Mouse (Mus musculus): Measurements from ENCODE around the gene Lamp1. TPM values are rescaled to one million over a fixed set of nuclear protein-coding genes. Genes with fewer than 3 reads are reported as not detected.

The Lamp1 gene
- polyA plus RNA-seq, 1 experiment from 2014 or later = 295 TPM

- 84% methylated on average over 3 of the region's 3 CpGs for WGBS
- peak; percentile 51; the same call in 1 of the 2 replicates for ATAC-seq (ENCODE audit: insufficient read depth, low FRiP score, low read depth)
- no peak overlapping the region for H3K4me3 ChIP-seq (replicated peaks)
Measured at GRCm38 (mm10) chr8:13202806-13203205, 43.8 kb downstream of the Lamp1 start.

GRCm38 (mm10) chr8:13203472-13203871 is 44.5 kb downstream of the Lamp1 start:
- peaks cover 14% of the 10 kb centered on the region; the same call in 1 of the 2 replicates for H3K4me1 ChIP-seq
- ATAC-seq (ENCODE audit: insufficient read depth, low FRiP score, low read depth) = no peak
- WGBS = 75% methylated on average over 1 of the region's 1 CpGs
- peaks cover 19% of the 10 kb centered on the region; the same call in 1 of the 2 replicates for H3K27me3 ChIP-seq (replicated peaks)
- no peak overlapping the region for H3K4me2 ChIP-seq
- H3K27ac ChIP-seq = no peak overlapping the region
- no peaks in the 10 kb centered on the region for H3K9me3 ChIP-seq
- H3K4me3 ChIP-seq (replicated peaks) = no peak overlapping the region
- H3K9ac ChIP-seq = no peak overlapping the region
- H3K36me3 ChIP-seq = no peaks in the 10 kb centered on the region

More at GRCm38 (mm10) chr8:13202806-13203205, 43.8 kb downstream of the Lamp1 start:
- Histone ChIP-seq H3K27ac (no peak overlapping the region), H3K27me3 (replicated peaks) (peaks cover 19% of the 10 kb centered on the region; the same call in 1 of the 2 replicates), H3K9ac (no peak overlapping the region), H3K9me3 (no peaks in the 10 kb centered on the region), H3K4me2 (no peak overlapping the region), H3K4me1 (peaks cover 14% of the 10 kb centered on the region; the same call in 1 of the 2 replicates), H3K36me3 (no peaks in the 10 kb centered on the region)

- H3K27me3 ChIP-seq (replicated peaks) = peaks cover 16% of the 10 kb centered on the region; the same call in 1 of the 2 replicates
- no peak overlapping the region for H3K4me2 ChIP-seq
- H3K9ac ChIP-seq = no peak overlapping the region
- no peak overlapping the region for H3K4me3 ChIP-seq (replicated peaks)
- H3K9me3 ChIP-seq = no peaks in the 10 kb centered on the region
- ATAC-seq (ENCODE audit: insufficient read depth, low FRiP score, low read depth) = peak; percentile 54; the same call in 1 of the 2 replicates
- peaks cover 14% of the 10 kb centered on the region; the same call in 1 of the 2 replicates for H3K4me1 ChIP-seq
- H3K27ac ChIP-seq = peak overlapping the region; percentile 54; the same call in 1 of the 2 replicates
- WGBS = 53% methylated on average over 12 of the region's 12 CpGs
- no peaks in the 10 kb centered on the region for H3K36me3 ChIP-seq
Measured at GRCm38 (mm10) chr8:13204371-13205140, 45.6 kb downstream of the Lamp1 start.

- WGBS = 76% methylated on average over 5 of the region's 5 CpGs
- Histone ChIP-seq H3K4me1 (peaks cover 14% of the 10 kb centered on the region; the same call in 1 of the 2 replicates), H3K27ac (no peak overlapping the region), H3K36me3 (no peaks in the 10 kb centered on the region), H3K4me2 (no peak overlapping the region), H3K9ac (no peak overlapping the region), H3K27me3 (replicated peaks) (peaks cover 9% of the 10 kb centered on the region; the same call in 1 of the 2 replicates), H3K4me3 (replicated peaks) (no peak overlapping the region), H3K9me3 (no peaks in the 10 kb centered on the region)
- ATAC-seq (ENCODE audit: insufficient read depth, low FRiP score, low read depth) = no peak
Measured at GRCm38 (mm10) chr8:13205311-13205710, 46.4 kb downstream of the Lamp1 start.

GRCm38 (mm10) chr8:13206290-13206689 is 47.3 kb downstream of the Lamp1 start:
- Histone ChIP-seq H3K27me3 (replicated peaks) (0 out of 2 replicates have a peak, but pooled peaks cover 6% of the 10 kb centered on the region), H3K9ac (no peak overlapping the region), H3K4me1 (peaks cover 14% of the 10 kb centered on the region; the same call in 1 of the 2 replicates), H3K4me2 (no peak overlapping the region), H3K4me3 (replicated peaks) (no peak overlapping the region), H3K36me3 (no peaks in the 10 kb centered on the region), H3K9me3 (no peaks in the 10 kb centered on the region), H3K27ac (no peak overlapping the region)
- peak; percentile 45; the same call in 1 of the 2 replicates for ATAC-seq (ENCODE audit: insufficient read depth, low FRiP score, low read depth)
- WGBS = 33% methylated on average over 5 of the region's 5 CpGs

- H3K27me3 ChIP-seq (replicated peaks) = no peaks in the 10 kb centered on the region
- H3K4me2 ChIP-seq = no peak overlapping the region
- H3K4me1 ChIP-seq = peaks cover 18% of the 10 kb centered on the region; the same call in 1 of the 2 replicates
- no peak overlapping the region for H3K4me3 ChIP-seq (replicated peaks)
- ATAC-seq (ENCODE audit: insufficient read depth, low FRiP score, low read depth) = peak; percentile 20; the same call in 1 of the 2 replicates
- H3K9me3 ChIP-seq = no peaks in the 10 kb centered on the region
- no peak overlapping the region for H3K27ac ChIP-seq
- WGBS = 35% methylated on average over 6 of the region's 6 CpGs
- no peaks in the 10 kb centered on the region for H3K36me3 ChIP-seq
- H3K9ac ChIP-seq = no peak overlapping the region
Measured at GRCm38 (mm10) chr8:13208627-13209355, 49.8 kb downstream of the Lamp1 start.

GRCm38 (mm10) chr8:13209770-13210169 is 50.8 kb downstream of the Lamp1 start:
- Histone ChIP-seq H3K36me3 (no peaks in the 10 kb centered on the region), H3K9ac (no peak overlapping the region), H3K27ac (no peak overlapping the region), H3K4me2 (no peak overlapping the region), H3K4me3 (replicated peaks) (no peak overlapping the region), H3K4me1 (peaks cover 16% of the 10 kb centered on the region; the same call in 1 of the 2 replicates), H3K9me3 (no peaks in the 10 kb centered on the region), H3K27me3 (replicated peaks) (no peaks in the 10 kb centered on the region)
- 67% methylated on average over 1 of the region's 1 CpGs for WGBS
- no peak for ATAC-seq (ENCODE audit: insufficient read depth, low FRiP score, low read depth)

- ATAC-seq (ENCODE audit: insufficient read depth, low FRiP score, low read depth) = peak; percentile 74
- Histone ChIP-seq H3K4me2 (0 out of 2 replicates have a peak overlapping the region, but pooled peaks have one; percentile 33), H3K27ac (no peak overlapping the region), H3K4me1 (peaks cover 8% of the 10 kb centered on the region), H3K27me3 (replicated peaks) (no peaks in the 10 kb centered on the region), H3K9me3 (no peaks in the 10 kb centered on the region), H3K4me3 (replicated peaks) (no peak overlapping the region), H3K36me3 (no peaks in the 10 kb centered on the region), H3K9ac (no peak overlapping the region)
- WGBS = 21% methylated on average over 10 of the region's 10 CpGs
Measured at GRCm38 (mm10) chr8:13213479-13214268, 54.7 kb downstream of the Lamp1 start.

GRCm38 (mm10) chr8:13216386-13216785 is 57.4 kb downstream of the Lamp1 start:
- peaks cover 8% of the 10 kb centered on the region for H3K4me1 ChIP-seq
- no peak overlapping the region for H3K4me3 ChIP-seq (replicated peaks)
- ATAC-seq (ENCODE audit: insufficient read depth, low FRiP score, low read depth) = no peak
- no peak overlapping the region for H3K9ac ChIP-seq
- H3K27ac ChIP-seq = no peak overlapping the region
- H3K36me3 ChIP-seq = no peaks in the 10 kb centered on the region
- H3K4me2 ChIP-seq = no peak overlapping the region
- WGBS = 53% methylated on average over 8 of the region's 8 CpGs
- no peaks in the 10 kb centered on the region for H3K27me3 ChIP-seq (replicated peaks)
- H3K9me3 ChIP-seq = no peaks in the 10 kb centered on the region

GRCm38 (mm10) chr8:13217093-13217492 is 58.1 kb downstream of the Lamp1 start:
- no peak overlapping the region for H3K27ac ChIP-seq
- no peak overlapping the region for H3K9ac ChIP-seq
- WGBS = 15% methylated on average over 5 of the region's 5 CpGs
- H3K4me3 ChIP-seq (replicated peaks) = no peak overlapping the region
- H3K9me3 ChIP-seq = no peaks in the 10 kb centered on the region
- peaks cover 8% of the 10 kb centered on the region for H3K4me1 ChIP-seq
- no peak overlapping the region for H3K4me2 ChIP-seq
- H3K27me3 ChIP-seq (replicated peaks) = no peaks in the 10 kb centered on the region
- ATAC-seq (ENCODE audit: insufficient read depth, low FRiP score, low read depth) = no peak
- H3K36me3 ChIP-seq = no peaks in the 10 kb centered on the region

GRCm38 (mm10) chr8:13217986-13218385 is 59.0 kb downstream of the Lamp1 start:
- Histone ChIP-seq H3K9ac (no peak overlapping the region), H3K27ac (no peak overlapping the region), H3K4me1 (peaks cover 8% of the 10 kb centered on the region), H3K4me2 (no peak overlapping the region), H3K36me3 (no peaks in the 10 kb centered on the region), H3K27me3 (replicated peaks) (no peaks in the 10 kb centered on the region), H3K9me3 (no peaks in the 10 kb centered on the region), H3K4me3 (replicated peaks) (no peak overlapping the region)
- no peak for ATAC-seq (ENCODE audit: insufficient read depth, low FRiP score, low read depth)

Data from stomach, embryonic 15.5 days (tissue).